Mouse (Mus musculus) NIH3T3 (cell line): ENCODE data around the gene Prnd.

Experiments used
- DNase-seq: peaks from one replicate; pipeline ENCODE4 v3.0.0-alpha.2; 2012; ENCODE audit warnings: low read depth

The Prnd gene

DNA sequence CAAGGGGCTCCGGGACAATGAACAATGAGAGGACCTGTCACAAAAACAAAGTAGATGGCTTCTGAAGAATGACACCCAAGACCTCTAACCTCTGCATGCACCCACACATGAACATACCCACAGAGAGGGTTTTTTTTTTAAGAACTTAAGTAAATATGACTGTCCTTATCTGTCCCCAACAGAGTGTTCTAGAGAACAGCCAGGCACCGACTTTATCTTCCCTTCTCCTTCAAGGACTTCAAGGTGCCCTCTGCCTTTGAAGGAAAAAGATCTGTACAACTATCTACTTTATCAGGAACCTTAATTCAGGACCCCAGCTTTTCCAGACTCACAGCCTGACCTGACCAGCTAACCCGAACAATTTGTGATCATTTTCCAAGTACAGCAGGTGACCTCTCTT is 10.2 kb upstream of the Prnd start:
- DNase-seq = no peak

DNA sequence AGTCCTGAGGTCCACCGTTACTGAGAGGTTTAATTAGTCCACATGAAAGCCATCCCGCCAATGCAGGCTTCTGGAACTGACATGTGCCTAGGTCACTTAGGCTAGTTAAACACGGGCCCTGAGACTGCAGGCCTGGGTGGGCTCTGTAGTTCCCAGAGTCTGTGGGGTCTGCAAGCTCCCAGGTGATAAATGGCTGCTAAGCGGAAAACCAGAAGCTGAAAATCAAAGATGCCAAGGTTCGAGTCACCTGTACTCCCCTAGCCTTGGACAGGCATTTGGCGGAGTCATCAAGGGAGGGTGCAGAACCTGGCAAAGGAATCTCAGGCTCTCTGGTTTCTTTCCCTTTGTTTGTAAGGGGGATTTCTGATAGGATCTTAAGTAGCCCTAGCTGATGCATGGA is 9.2 kb upstream of the Prnd start:
- DNase-seq = no peak

DNA sequence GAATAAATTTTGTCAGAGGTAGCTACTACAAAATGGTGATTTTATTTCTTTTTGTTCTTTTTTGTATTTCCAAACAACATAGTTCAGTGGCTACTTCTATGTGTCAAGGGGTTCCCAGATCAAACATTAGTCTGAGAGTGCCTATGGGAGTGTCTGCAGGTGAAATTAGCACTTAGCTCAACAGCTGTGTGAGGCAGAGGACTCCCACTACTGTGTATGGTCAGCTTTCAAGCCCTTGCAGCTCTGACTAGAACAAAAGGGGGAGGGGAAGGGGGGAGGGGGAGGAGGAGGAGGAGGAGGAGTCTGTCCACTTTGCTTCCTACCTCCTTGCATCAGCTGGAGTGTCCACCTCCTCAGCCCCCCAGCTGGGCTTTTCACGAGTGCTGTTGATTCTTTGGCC is 6.3 kb upstream of the Prnd start:
- DNase-seq = no peak

DNA sequence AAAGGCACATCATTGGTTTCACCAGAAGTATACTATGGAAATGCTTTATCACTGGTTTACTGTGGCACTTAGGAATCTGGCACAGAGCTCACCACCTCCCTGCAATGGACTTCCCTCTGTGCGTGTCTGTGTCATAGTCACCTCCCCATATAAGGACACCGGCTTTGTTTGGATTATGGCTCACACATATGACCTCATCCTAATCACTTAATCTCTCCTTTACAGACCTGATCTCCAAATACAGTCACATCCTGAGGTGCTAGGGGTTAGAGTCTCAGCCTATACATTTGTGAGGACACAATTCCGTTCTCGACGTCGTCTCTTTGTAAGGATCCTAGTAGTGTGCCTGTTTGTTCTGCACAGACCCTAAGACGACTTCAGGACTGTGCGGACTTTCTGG is 5.4 kb upstream of the Prnd start:
- peak; percentile 36 for DNase-seq

DNA sequence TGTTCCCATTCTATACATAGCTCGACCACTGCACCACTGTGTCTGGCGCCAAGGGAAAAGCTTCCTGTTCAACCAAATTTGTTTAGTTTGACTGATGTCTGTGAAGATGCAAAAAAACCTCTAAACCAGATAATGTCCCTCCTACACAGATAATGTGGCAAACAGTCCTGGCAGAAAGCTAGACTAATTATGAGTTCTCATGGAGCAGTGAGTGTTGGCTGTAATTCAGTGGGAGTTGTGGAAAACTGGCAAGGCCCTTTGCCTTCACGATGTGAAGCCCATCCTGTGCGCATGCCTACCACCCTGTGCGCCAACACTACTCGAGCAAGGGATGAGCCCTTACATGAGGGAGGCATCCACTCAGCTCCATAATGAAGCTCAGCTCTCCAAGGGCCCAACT is 4.9 kb upstream of the Prnd start:
- DNase-seq = no peak

DNA sequence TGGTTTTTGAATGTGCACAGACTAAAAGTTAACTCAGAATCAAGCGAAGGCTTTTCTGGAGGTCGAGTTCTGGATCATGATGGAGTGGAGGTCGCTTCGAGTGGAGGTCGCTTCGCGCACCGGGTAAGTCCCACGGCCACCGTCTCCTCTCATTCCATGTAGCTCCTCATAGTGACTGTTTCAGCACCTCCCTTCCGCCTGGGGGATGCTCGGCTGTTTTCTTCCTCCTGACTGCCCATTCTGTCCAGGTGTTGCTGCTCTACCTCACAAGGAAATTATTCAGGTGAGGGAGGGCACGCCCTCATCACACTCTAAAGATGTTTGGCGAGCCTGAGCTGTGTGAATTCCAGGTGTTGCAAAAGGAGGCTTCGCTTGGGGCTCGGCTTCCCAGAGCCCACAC is 4.3 kb upstream of the Prnd start:
- no peak for DNase-seq

DNA sequence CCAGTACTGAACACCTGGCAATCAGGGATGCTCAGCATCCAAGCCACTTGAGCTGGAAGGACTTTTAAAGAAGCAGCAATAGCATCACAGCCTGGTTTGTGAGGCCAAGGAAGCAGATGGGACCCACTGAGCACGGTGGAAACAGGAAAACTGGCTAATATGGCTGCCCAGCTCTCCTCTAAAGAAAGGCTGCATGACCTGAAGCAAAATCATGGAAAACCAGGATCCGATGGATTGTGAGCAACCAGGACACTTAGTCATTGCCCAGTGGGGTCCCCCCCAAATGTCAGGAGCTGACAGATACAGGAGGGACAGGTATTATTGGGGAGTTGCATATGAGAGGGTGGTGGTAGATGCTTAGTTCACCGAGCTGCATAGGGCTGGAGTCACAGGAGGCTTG is 2.5 kb upstream of the Prnd start:
- DNase-seq = no peak

DNA sequence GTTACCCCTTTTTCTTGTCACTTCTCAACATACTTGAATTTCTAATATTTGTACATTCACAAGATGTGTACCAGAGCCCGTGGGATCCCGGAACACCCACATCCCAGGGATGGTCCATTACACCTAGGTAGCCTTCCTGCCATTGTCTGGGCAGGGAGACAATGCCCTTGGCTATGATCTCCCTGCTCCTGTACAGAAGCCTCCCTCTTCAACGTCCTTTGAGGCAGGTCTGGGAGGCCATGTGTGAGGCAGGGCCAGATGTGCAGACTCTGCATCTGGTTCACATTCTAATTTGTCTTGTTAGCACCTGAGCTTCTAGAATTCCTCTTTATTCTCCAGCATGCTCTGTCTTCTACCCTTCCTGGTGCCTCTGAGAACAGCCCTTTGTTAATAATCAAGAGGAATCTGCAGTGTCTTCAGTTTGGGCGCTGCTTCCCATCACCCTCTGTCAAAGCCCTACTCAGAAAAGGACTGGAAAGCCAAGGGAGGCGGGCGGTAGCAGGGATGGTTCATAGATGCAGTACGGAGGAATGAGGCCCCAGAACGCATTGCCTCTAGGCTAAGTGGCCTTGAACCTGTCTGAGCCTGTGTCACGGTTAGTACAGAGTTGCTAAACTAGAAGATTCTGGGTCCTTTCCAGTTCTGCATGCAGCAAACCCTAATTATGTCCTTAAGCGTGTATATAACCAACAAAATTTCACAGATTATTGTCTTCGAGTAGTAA is 1.6 kb upstream of the Prnd start:
- DNase-seq = no peak

DNA sequence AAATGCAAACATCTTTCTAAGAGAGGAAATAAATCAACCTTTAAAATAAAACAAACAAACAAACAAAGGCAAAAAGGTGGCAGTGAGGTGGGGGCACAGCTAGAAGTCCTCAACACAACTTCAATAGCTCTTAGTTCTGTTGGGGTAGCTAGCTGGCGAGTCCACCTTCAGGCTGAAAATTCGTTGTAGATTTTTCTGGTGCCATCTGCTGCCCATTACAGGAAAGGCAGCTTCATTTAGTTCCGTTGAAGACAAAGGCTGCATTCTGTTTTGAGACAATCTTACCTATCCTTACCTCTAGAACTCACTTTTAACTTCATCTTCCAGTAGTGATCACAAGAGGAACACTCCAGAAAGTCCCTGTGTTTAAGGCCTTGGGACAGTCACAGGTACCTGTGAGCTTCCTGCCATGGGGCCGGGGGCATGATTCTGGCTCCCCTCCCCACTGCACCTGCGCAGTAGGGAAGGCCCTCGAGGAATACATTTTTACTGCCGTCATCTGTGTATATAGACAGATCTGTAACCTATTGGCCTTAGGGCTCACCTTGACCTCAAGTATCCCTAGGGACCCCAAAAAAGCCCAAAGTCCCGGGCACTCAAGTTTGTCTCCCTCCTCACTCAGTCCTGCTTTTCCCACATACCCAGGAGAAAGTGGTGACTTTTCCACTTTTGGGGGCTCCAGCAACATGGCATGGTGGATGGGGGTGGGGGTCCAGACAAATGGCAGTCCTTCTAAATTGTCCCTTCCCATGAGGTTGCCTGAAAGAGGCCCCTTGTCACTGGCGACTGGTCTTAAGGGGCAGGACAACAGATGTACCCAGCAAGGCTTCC is 679 bp upstream of the Prnd start:
- DNase-seq = peak; percentile 82

DNA sequence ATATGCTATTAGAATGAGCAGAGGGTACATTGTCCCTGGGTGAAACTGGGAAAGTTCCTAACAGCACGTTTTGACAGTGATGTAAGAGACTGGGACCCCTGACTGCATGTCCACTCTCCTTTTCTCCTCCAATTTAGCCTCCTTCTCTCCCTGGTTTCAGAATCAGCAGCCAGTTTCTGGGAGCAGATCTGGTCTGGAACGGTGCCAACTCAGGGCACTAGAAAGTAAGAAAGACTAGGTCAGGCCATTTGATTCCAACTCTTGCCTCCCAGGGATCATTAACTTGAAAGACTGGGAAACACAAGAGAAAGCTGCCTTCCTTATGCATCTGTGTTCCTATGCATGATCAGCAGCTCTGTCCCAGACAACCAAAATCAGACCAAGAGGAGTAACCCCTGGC is 1.8 kb downstream of the Prnd start:
- peak; percentile 32 for DNase-seq

DNA sequence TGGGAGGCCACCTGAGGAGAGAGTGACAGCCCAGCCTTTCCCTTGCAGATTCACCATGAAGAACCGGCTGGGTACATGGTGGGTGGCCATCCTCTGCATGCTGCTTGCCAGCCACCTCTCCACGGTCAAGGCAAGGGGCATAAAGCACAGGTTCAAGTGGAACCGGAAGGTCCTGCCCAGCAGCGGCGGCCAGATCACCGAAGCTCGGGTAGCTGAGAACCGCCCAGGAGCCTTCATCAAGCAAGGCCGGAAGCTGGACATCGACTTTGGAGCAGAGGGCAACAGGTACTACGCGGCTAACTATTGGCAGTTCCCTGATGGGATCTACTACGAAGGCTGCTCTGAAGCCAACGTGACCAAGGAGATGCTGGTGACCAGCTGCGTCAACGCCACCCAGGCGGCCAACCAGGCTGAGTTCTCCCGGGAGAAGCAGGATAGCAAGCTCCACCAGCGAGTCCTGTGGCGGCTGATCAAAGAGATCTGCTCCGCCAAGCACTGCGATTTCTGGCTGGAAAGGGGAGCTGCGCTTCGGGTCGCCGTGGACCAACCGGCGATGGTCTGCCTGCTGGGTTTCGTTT is 2.4 kb downstream of the Prnd start:
- DNase-seq = no peak

DNA sequence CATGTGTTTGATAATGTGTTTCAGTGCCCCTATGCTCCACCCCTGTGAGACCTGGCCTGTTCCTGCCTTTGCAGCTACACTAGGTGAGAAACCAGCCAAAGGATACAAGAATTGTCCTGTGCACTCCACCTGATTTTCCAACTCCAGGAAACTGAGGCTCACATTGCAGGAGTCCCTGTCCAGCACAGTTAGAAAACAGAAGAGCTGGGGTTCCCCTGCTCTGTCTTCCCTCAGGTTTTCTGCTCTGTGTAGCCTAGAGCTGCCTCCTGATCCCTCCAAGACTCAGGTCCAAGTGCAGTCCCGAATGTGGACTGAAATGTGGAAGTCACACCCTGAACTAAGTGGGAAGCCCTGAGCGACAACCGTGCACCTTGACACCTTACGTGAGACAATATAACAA is 3.0 kb downstream of the Prnd start:
- no peak for DNase-seq

DNA sequence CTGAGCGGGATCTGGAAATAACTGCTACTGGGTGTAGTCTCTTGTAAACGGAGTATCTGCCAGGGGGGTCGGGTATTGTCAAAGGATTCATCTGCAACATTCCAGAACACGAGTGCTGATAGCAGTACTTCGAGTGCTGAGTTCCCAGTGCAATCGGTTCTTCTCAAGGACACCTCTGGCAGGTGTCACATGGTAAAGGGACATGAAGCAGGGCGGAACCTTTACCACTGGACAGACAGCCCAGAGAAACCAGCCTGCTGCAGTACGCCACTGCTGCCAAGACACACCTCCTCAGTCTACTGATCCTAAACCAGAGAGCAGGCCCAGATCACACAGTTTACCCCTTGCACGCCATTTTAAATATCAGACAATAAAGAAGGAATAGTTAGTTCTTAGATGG is 4.2 kb downstream of the Prnd start:
- DNase-seq = no peak

DNA sequence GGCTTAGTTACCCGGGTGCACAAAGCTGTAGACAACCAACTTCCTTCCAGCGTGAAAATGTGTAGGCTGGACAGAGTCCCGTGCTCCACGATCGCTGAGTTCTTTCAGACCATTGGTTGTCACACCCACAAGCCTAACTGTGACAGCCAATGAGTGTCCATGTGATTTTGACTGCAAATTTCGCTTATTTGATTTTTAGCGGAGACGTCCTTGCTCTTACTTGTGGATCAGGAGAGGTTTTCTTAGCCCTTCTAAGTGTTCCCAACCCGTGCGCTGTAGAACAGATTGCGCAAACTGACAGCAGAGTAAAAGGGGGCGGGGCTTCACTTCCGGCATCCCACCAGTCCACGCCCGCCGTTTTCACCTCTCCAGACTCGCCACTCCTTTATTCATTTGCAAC is 4.6 kb downstream of the Prnd start:
- DNase-seq = no peak

DNA sequence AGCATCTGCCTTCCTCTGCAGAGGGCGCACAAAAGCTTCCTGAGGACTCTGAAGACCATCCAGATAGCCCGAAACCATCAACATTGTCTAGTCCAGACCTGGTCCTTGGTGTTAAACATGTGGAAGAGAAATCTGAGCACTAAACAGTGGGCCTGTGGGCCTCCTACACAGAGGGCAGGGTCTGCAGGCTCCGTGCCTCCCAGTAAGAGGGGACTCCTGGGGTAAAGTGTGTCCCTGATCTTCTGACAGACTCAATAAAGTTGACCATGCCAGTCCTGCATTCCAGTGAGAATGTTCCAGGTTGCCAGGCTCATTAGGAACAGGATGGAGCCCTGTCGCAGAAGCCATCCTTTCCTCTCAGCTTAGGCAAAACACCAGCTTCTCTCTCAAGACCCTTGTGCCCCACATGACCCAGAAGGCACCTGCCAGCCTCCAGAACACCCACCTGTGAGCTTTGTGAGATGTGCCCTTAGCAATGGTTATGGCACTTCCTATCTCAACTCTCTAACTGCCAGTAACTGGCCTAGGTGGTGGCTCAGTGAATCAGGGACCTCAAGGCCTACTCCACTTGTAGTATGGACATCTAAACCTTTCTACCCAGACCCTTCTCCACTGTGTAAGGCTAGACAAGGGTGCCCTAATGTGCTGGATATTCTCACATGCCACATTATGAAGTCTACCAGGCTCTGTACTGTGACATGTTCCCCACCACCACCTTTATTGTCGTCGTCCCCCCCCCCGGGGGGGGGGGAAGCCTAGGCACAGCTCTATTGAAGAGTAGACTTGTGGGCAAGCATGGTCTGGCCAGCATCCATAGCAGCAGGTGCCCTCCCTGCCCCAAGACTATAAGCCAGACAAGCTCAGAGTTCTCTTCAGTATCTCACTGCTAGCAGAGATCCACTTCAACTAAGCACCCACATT is 5.9 kb downstream of the Prnd start:
- no peak for DNase-seq

DNA sequence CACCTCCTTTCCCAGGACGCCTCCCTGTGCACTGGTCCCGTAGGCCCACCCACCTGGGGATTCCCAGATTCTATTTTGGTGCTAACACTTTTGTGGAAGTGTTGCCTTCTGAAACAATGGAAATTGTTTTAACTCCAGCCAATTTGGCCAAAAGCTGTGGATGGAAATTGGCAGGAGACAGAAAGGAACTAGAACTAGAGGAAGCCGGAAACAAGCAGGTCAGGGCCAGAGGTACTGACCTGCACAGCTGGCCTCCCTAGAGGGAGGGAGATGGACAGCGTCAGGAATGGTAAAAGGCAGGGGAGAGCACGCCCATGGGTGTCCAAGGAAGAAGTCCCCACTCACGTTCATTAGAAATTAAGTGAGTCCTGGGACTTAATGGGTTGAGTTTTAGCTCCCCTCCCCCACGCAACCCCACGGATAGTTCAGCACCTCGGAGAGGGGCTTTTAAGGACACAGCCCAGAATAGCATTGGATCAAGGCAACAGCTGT is 7.1 kb downstream of the Prnd start:
- DNase-seq = peak; percentile 69

DNA sequence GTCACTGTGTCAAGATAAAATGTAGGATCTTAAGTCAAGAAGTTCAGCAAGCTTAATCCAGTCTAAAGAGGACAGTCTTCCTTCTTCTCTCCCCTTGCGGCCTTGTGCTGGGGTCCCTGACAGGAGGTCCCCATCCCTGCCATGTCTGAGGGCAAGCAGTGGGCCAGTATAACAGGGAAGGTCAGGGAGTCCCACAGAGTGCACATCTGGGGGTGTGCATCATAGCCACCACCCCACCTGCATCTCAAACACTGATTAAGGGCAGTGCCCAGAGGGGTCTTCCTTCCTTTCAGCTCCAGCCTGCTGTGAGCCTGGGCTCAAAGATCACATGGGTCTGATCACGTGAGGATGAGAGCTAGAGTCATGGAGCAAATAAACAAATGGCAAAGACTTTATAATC is 11.0 kb downstream of the Prnd start:
- no peak for DNase-seq

DNA sequence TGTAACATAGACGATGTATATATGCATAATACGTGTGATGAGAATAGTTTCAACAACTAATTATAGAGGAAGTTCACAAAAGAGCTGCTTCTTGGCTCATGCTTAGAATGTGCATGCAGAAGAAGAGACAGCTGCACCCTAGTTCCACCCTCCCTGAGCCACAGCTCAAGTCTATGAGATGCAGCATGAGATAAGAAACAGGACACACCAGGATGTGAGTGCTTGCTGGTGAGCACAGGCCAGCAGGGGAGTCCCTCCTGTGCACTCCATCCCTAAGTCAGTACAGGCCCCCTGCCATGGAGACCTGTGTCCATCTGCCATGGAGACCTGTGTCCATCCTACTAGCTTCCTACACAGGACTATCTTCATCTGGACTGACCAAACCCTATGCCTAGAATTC is 19.9 kb downstream of the Prnd start:
- DNase-seq = no peak

DNA sequence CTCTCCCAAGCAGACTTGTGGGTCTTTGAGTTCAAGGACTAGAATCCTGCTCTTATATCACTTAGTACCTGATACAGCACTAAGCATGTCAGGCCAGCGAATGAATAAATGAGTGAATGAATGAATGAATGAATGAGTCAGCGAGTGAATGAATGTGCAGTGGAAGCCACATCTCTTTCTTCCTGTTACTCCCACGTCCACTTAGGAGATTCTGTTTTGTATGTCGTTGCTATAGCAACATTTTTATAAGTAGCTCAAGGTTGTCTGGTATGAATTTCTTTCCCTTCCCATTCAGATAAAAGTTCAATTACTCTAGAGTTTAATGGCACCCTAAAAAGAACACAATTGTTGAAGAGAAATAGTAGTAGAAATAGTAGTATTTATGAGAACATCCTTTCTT is 20.4 kb downstream of the Prnd start:
- no peak for DNase-seq

DNA sequence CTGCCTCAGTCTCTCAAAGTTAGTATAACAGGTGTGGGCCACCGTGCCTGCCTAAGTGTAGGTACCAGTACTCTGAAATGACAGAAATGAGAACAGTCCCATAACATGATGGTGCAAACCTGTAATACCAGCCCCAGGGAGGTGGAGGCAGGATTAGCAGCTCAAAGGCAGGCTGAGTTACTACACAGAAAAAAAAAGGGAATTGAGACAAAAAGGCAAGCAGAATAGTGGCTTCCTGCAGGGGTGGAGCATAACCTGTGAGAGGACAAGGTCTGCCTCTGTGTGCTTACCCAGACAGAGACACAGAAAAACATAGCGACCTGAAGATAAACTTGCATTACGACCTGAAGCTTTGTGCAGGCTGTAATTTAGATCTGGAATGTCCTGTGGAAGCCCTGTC is 26.0 kb downstream of the Prnd start:
- no peak for DNase-seq

DNA sequence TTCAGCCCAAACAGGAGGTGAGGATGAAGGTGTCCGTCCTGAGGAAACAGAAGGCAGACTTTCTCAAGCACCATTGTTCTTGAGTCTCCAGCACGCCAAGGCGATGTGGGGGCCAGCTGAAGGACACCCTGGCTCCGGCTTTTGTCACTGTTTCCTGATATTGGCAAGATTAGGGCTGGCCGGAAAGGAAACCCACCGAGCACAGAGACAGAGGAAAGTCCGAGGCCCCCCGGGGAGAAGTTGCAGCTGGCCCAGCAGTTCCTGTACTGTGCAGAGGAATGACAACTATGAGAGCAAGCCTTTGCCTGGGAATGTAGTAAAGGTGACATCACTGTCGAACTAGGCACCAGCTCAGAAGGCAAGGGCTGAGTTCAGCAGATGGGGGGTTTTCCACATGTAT is 30.2 kb downstream of the Prnd start:
- no peak for DNase-seq

DNA sequence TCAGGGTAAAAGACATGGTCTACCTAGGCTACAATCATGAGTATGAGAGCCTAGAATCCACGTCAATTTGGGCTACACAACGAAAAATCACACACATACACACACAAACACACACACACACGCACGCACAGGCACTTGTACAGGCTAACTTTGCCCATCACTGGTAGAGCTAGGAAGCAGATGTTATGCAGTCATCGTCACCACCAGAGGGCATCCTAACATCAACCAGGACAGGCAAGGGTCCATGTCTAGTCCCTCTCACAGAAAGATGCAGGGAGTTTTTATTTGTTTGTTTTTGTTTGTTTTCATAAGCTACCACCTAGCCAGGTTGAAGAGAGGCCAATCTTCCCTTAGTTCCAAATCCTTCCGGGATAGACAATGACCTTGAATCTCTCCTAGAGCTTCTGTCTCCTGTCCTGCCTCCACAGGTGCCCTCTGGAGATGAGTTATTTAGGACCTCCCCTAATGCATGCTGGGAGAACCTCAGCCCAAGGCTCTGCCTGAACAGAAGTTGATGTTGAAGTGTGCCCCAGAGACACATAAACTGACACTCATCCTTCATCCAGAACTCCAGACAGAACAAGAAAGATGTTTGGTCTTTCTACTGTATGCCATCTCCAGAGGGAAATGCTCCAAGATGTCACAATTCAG is 32.0 kb downstream of the Prnd start:
- DNase-seq = peak; percentile 90
